Mouse (Mus musculus) hindbrain, embryonic 15.5 days (tissue): Measurements from ENCODE around the gene Pi16. TPM values are rescaled to one million over a fixed set of nuclear protein-coding genes. Genes with fewer than 3 reads are reported as not detected.
"Not testable (repeated sequence)": the region's sequence is repeated elsewhere in the genome, so short reads cannot be mapped to it uniquely, and the experiment has no call there.

Source experiments
- ATAC-seq: fragments of 200-750 bp; cut with Nextera tagmentation; 2 replicates; pipeline ENCODE4 v1.8.0; 2017; ENCODE audit warnings: low read depth, moderate number of reproducible peaks, moderate TSS enrichment; ENCODE audit not compliant: low FRiP score
- H3K27ac ChIP-seq: fragments of 300-500 bp; sonication (generic); replicated peaks from 2 replicates; pipeline ENCODE4 v1.5.1; 2015; ENCODE audit warnings: mild to moderate bottlenecking, inconsistent platforms
- H3K27me3 ChIP-seq: fragments of 300-500 bp; sonication (generic); 2 replicates; pipeline ENCODE4 v1.6.1; 2015; ENCODE audit warnings: control low read depth, inconsistent platforms
- H3K36me3 ChIP-seq: fragments of 300-500 bp; sonication (generic); 2 replicates; pipeline ENCODE4 v1.6.1; 2015; ENCODE audit warnings: control low read depth, inconsistent platforms
- H3K4me1 ChIP-seq: fragments of 300-500 bp; sonication (generic); replicated peaks from 2 replicates; pipeline ENCODE4 v1.6.1; 2015; ENCODE audit warnings: control low read depth, inconsistent platforms
- H3K4me2 ChIP-seq: fragments of 300-500 bp; sonication (generic); 2 replicates; pipeline ENCODE4 v1.6.1; 2015; ENCODE audit warnings: moderate library complexity, mild to moderate bottlenecking, inconsistent platforms
- H3K4me3 ChIP-seq: fragments of 300-500 bp; sonication (generic); 2 replicates; pipeline ENCODE4 v1.5.1; 2015; ENCODE audit warnings: mild to moderate bottlenecking, inconsistent platforms
- H3K9ac ChIP-seq: fragments of 300-500 bp; sonication (generic); 2 replicates; pipeline ENCODE4 v1.6.1; 2015; ENCODE audit warnings: inconsistent platforms
- H3K9me3 ChIP-seq: fragments of 300-500 bp; sonication (generic); 2 replicates; pipeline ENCODE4 v1.6.1; 2016; ENCODE audit warnings: control low read depth, inconsistent platforms
- WGBS: fragments of 180-500 bp; shearing (Covaris S2); methylation state at CpG from one replicate; pipeline ENCODE4 v1.1.7; 2015; 5-methylcytosine and 5-hydroxymethylcytosine counted together
- polyA plus RNA-seq: library from polyadenylated mRNA; unstranded; fragments of >200 nt; fragmentation: Nextera tagmentation; extraction: Ambion mirVana; gene quantifications from 2 replicates; pipeline ENCODE4 v1.2.1, GENCODE M21; 2015

Pi16 gene
- 2.1 and 2.3 TPM in 2 replicates for polyA plus RNA-seq

GRCm38 (mm10) chr17:29317380-29317779 lies at the start of gene Pi16:
Gene Pi16, plus strand, starts transcription at chr17:29317680.
- H3K4me3 ChIP-seq, H3K4me2 ChIP-seq, H3K36me3 ChIP-seq, ATAC-seq, H3K9ac ChIP-seq, H3K27ac ChIP-seq, H3K9me3 ChIP-seq, H3K4me1 ChIP-seq: not testable (repeated sequence)
- 88% methylated on average over 3 of the region's 3 CpGs for WGBS
- H3K27me3 ChIP-seq, result peaks cover 20% of the 10 kb centered on the region

GRCm38 (mm10) chr17:29267931-29268681 lies 49.4 kb upstream of the Pi16 start:
- H3K9me3 ChIP-seq, result no peaks in the 10 kb centered on the region
- peak overlapping the region; percentile 70 for H3K4me3 ChIP-seq
- H3K36me3 ChIP-seq, result no peaks in the 10 kb centered on the region
- ATAC-seq, result peak; percentile 55
- H3K9ac ChIP-seq, result peak overlapping the region; percentile 77; the same call in 1 of the 2 replicates
- WGBS, result 60% methylated on average over 6 of the region's 6 CpGs
- H3K4me1 ChIP-seq, result peaks cover 31% of the 10 kb centered on the region
- H3K4me2 ChIP-seq, result peak overlapping the region; percentile 66
- peak overlapping the region; percentile 86 for H3K27ac ChIP-seq
- no peaks in the 10 kb centered on the region for H3K27me3 ChIP-seq

GRCm38 (mm10) chr17:29268682-29269348 lies 48.7 kb upstream of the Pi16 start, which contains the start of gene BC004004:
Gene BC004004, plus strand, starts transcription at chr17:29268788.
- peak within 1 kb of the TSS; percentile 86 for H3K27ac ChIP-seq
- no peaks in the 10 kb centered on the region for H3K27me3 ChIP-seq
- peak within 1 kb of the TSS; percentile 77 for H3K9ac ChIP-seq
- peaks cover 30% of the 10 kb centered on the region for H3K4me1 ChIP-seq
- H3K4me2 ChIP-seq, result peak within 1 kb of the TSS; percentile 66
- ATAC-seq, result peak; percentile 90
- no peaks in the 10 kb centered on the region for H3K36me3 ChIP-seq
- H3K9me3 ChIP-seq, result no peaks in the 10 kb centered on the region
- WGBS, result under 1% methylated on average over 58 of the region's 63 CpGs
- H3K4me3 ChIP-seq, result peak within 1 kb of the TSS; percentile 70

- 18% methylated on average over 10 of the region's 10 CpGs for WGBS
- H3K4me3 ChIP-seq, result peak overlapping the region; percentile 70
- H3K27ac ChIP-seq, result peak overlapping the region; percentile 86
- peak overlapping the region; percentile 66 for H3K4me2 ChIP-seq
- H3K36me3 ChIP-seq, result no peaks in the 10 kb centered on the region
- H3K4me1 ChIP-seq, result peaks cover 29% of the 10 kb centered on the region
- peak overlapping the region; percentile 77 for H3K9ac ChIP-seq
- no peaks in the 10 kb centered on the region for H3K9me3 ChIP-seq
- no peaks in the 10 kb centered on the region for H3K27me3 ChIP-seq
- no peak for ATAC-seq
Observed at GRCm38 (mm10) chr17:29269349-29269706, 48.2 kb upstream of the Pi16 start.

GRCm38 (mm10) chr17:29270148-29270698 lies 47.3 kb upstream of the Pi16 start:
- no peak overlapping the region for H3K9ac ChIP-seq
- H3K27ac ChIP-seq, result no peak overlapping the region

GRCm38 (mm10) chr17:29273156-29273555 lies 44.3 kb upstream of the Pi16 start:
- Histone ChIP-seq H3K4me2 (no peak overlapping the region), H3K9me3 (no peaks in the 10 kb centered on the region), H3K4me1 (peaks cover 23% of the 10 kb centered on the region), H3K27me3 (no peaks in the 10 kb centered on the region), H3K36me3 (no peaks in the 10 kb centered on the region), H3K9ac (no peak overlapping the region), H3K27ac (no peak overlapping the region), H3K4me3 (no peak overlapping the region)
- ATAC-seq, result no peak
- WGBS, result 86% methylated on average over 7 of the region's 7 CpGs

More at GRCm38 (mm10) chr17:29270148-29270698, 47.3 kb upstream of the Pi16 start:
- no peak overlapping the region for H3K4me3 ChIP-seq
- H3K4me2 ChIP-seq, result peak overlapping the region; percentile 66
- H3K4me1 ChIP-seq, result peaks cover 25% of the 10 kb centered on the region
- 95% methylated on average over 9 of the region's 9 CpGs for WGBS
- no peaks in the 10 kb centered on the region for H3K9me3 ChIP-seq
- H3K27me3 ChIP-seq, result no peaks in the 10 kb centered on the region
- ATAC-seq, result no peak
- H3K36me3 ChIP-seq, result no peaks in the 10 kb centered on the region

GRCm38 (mm10) chr17:29273889-29274288 lies 43.6 kb upstream of the Pi16 start:
- Histone ChIP-seq H3K4me2 (no peak overlapping the region), H3K36me3 (no peaks in the 10 kb centered on the region), H3K27ac (no peak overlapping the region), H3K4me3 (no peak overlapping the region), H3K9me3 (no peaks in the 10 kb centered on the region), H3K27me3 (no peaks in the 10 kb centered on the region), H3K9ac (no peak overlapping the region), H3K4me1 (peaks cover 21% of the 10 kb centered on the region)
- 76% methylated on average over 11 of the region's 11 CpGs for WGBS
- no peak for ATAC-seq

GRCm38 (mm10) chr17:29280422-29280821 lies 37.1 kb upstream of the Pi16 start:
- 91% methylated on average over 5 of the region's 5 CpGs for whole genome bisulfite sequencing
- H3K36me3 ChIP-seq, result peaks cover 14% of the 10 kb centered on the region

GRCm38 (mm10) chr17:29281541-29281940 lies 35.9 kb upstream of the Pi16 start:
- Histone ChIP-seq H3K9me3 (no peaks in the 10 kb centered on the region), H3K27ac (no peak overlapping the region), H3K4me2 (no peak overlapping the region), H3K4me3 (no peak overlapping the region), H3K4me1 (no peaks in the 10 kb centered on the region), H3K9ac (no peak overlapping the region), H3K36me3 (peaks cover 18% of the 10 kb centered on the region), H3K27me3 (no peaks in the 10 kb centered on the region)
- WGBS, result 87% methylated on average over 5 of the region's 5 CpGs
- no peak for ATAC-seq

More at GRCm38 (mm10) chr17:29280422-29280821, 37.1 kb upstream of the Pi16 start:
- H3K27ac ChIP-seq, result no peak overlapping the region
- H3K9me3 ChIP-seq, result no peaks in the 10 kb centered on the region
- no peak overlapping the region for H3K4me3 ChIP-seq
- no peaks in the 10 kb centered on the region for H3K27me3 ChIP-seq
- H3K4me2 ChIP-seq, result no peak overlapping the region
- no peaks in the 10 kb centered on the region for H3K4me1 ChIP-seq
- H3K9ac ChIP-seq, result no peak overlapping the region
- ATAC-seq, result no peak

GRCm38 (mm10) chr17:29282216-29282952 lies 35.1 kb upstream of the Pi16 start:
- ATAC-seq, result peak; percentile 38; the same call in 1 of the 2 replicates

GRCm38 (mm10) chr17:29291793-29292192 lies 25.7 kb upstream of the Pi16 start:
- Histone ChIP-seq H3K9ac (no peak overlapping the region), H3K4me3 (no peak overlapping the region), H3K27me3 (no peaks in the 10 kb centered on the region), H3K27ac (no peak overlapping the region), H3K36me3 (peaks cover 30% of the 10 kb centered on the region), H3K4me2 (no peak overlapping the region), H3K4me1 (no peaks in the 10 kb centered on the region), H3K9me3 (no peaks in the 10 kb centered on the region)
- WGBS, result 84% methylated on average over 7 of the region's 7 CpGs
- no peak for ATAC-seq

More at GRCm38 (mm10) chr17:29282216-29282952, 35.1 kb upstream of the Pi16 start:
- H3K4me3 ChIP-seq, result no peak overlapping the region
- peaks cover 18% of the 10 kb centered on the region for H3K36me3 ChIP-seq
- H3K27ac ChIP-seq, result peak overlapping the region; percentile 22
- H3K4me2 ChIP-seq, result no peak overlapping the region
- no peaks in the 10 kb centered on the region for H3K4me1 ChIP-seq
- H3K27me3 ChIP-seq, result no peaks in the 10 kb centered on the region
- no peak overlapping the region for H3K9ac ChIP-seq
- H3K9me3 ChIP-seq, result no peaks in the 10 kb centered on the region
- WGBS, result 42% methylated on average over 21 of the region's 21 CpGs
